Mouse (Mus musculus): ENCODE results near the gene P3h1. TPM values are rescaled to one million over a fixed set of nuclear protein-coding genes. Genes with fewer than 3 reads are reported as not detected.

P3h1 gene
- polyA plus RNA-seq, 1 experiment from 2014 or later, result 29.6 TPM

GRCm38 (mm10) chr4:119238661-119239060 lies 5.9 kb downstream of the P3h1 start:
- H3K4me2 ChIP-seq, result no peak overlapping the region
- H3K9ac ChIP-seq (replicated peaks), result no peak overlapping the region
- WGBS, result 77% methylated on average over 3 of the region's 3 CpGs
- no peak for ATAC-seq (ENCODE audit: insufficient number of reproducible peaks, insufficient read depth, low FRiP score, low TSS enrichment, low read depth)
- peaks cover 63% of the 10 kb centered on the region for H3K36me3 ChIP-seq
- peaks cover 11% of the 10 kb centered on the region; the same call in 1 of the 2 replicates for H3K4me1 ChIP-seq (replicated peaks)
- no peaks in the 10 kb centered on the region for H3K9me3 ChIP-seq
- H3K4me3 ChIP-seq (replicated peaks), result no peak overlapping the region
- no peak overlapping the region for H3K27ac ChIP-seq
- H3K27me3 ChIP-seq, result no peaks in the 10 kb centered on the region

GRCm38 (mm10) chr4:119239181-119239682 lies 6.5 kb downstream of the P3h1 start:
- Histone ChIP-seq H3K36me3 (peaks cover 68% of the 10 kb centered on the region), H3K9ac (replicated peaks) (0 out of 2 replicates have a peak overlapping the region, but pooled peaks have one; percentile 23), H3K4me3 (replicated peaks) (no peak overlapping the region), H3K4me1 (replicated peaks) (peaks cover 6% of the 10 kb centered on the region; the same call in 1 of the 2 replicates), H3K9me3 (no peaks in the 10 kb centered on the region), H3K4me2 (no peak overlapping the region), H3K27me3 (no peaks in the 10 kb centered on the region), H3K27ac (0 out of 2 replicates have a peak overlapping the region, but pooled peaks have one; percentile 41)
- ATAC-seq (ENCODE audit: insufficient number of reproducible peaks, insufficient read depth, low FRiP score, low TSS enrichment, low read depth), result no peak; the same call in 1 of the 2 replicates
- 35% methylated on average over 12 of the region's 12 CpGs for WGBS

- Histone ChIP-seq H3K27ac (no peak overlapping the region), H3K4me1 (replicated peaks) (no peaks in the 10 kb centered on the region), H3K9ac (replicated peaks) (no peak overlapping the region), H3K4me2 (no peak overlapping the region), H3K9me3 (no peaks in the 10 kb centered on the region), H3K27me3 (no peaks in the 10 kb centered on the region), H3K36me3 (peaks cover 79% of the 10 kb centered on the region), H3K4me3 (replicated peaks) (no peak overlapping the region)
- ATAC-seq (ENCODE audit: insufficient number of reproducible peaks, insufficient read depth, low FRiP score, low TSS enrichment, low read depth), result no peak
- WGBS, result 91% methylated on average over 14 of the region's 14 CpGs
Observed at GRCm38 (mm10) chr4:119241664-119242063, 8.9 kb downstream of the P3h1 start.

GRCm38 (mm10) chr4:119242571-119242970 lies 9.9 kb downstream of the P3h1 start:
- no peaks in the 10 kb centered on the region for H3K4me1 ChIP-seq (replicated peaks)
- H3K4me3 ChIP-seq (replicated peaks), result no peak overlapping the region
- 87% methylated on average over 12 of the region's 12 CpGs for WGBS
- ATAC-seq (ENCODE audit: insufficient number of reproducible peaks, insufficient read depth, low FRiP score, low TSS enrichment, low read depth), result no peak
- peaks cover 79% of the 10 kb centered on the region for H3K36me3 ChIP-seq
- H3K27me3 ChIP-seq, result no peaks in the 10 kb centered on the region
- no peak overlapping the region for H3K27ac ChIP-seq
- H3K4me2 ChIP-seq, result no peak overlapping the region
- H3K9me3 ChIP-seq, result no peaks in the 10 kb centered on the region
- no peak overlapping the region for H3K9ac ChIP-seq (replicated peaks)

- no peak overlapping the region for H3K4me2 ChIP-seq
- no peak overlapping the region for H3K9ac ChIP-seq (replicated peaks)
- H3K36me3 ChIP-seq, result peaks cover 84% of the 10 kb centered on the region
- no peaks in the 10 kb centered on the region for H3K4me1 ChIP-seq (replicated peaks)
- no peak for ATAC-seq (ENCODE audit: insufficient number of reproducible peaks, insufficient read depth, low FRiP score, low TSS enrichment, low read depth)
- no peak overlapping the region for H3K4me3 ChIP-seq (replicated peaks)
- H3K27ac ChIP-seq, result no peak overlapping the region
- H3K9me3 ChIP-seq, result no peaks in the 10 kb centered on the region
- WGBS, result 80% methylated on average over 22 of the region's 22 CpGs
- H3K27me3 ChIP-seq, result no peaks in the 10 kb centered on the region
Observed at GRCm38 (mm10) chr4:119244468-119245240, 11.9 kb downstream of the P3h1 start.

GRCm38 (mm10) chr4:119245556-119245955 lies 12.8 kb downstream of the P3h1 start:
- WGBS, result 88% methylated on average over 7 of the region's 7 CpGs

GRCm38 (mm10) chr4:119245961-119246360 lies 13.2 kb downstream of the P3h1 start:
- no peaks in the 10 kb centered on the region for H3K9me3 ChIP-seq
- ATAC-seq (ENCODE audit: insufficient number of reproducible peaks, insufficient read depth, low FRiP score, low TSS enrichment, low read depth), result no peak
- H3K4me3 ChIP-seq (replicated peaks), result no peak overlapping the region
- no peaks in the 10 kb centered on the region for H3K27me3 ChIP-seq
- no peak overlapping the region for H3K4me2 ChIP-seq
- H3K9ac ChIP-seq (replicated peaks), result no peak overlapping the region
- peaks cover 77% of the 10 kb centered on the region for H3K36me3 ChIP-seq
- 93% methylated on average over 9 of the region's 9 CpGs for WGBS
- no peak overlapping the region for H3K27ac ChIP-seq
- H3K4me1 ChIP-seq (replicated peaks), result no peaks in the 10 kb centered on the region

More at GRCm38 (mm10) chr4:119245556-119245955, 12.8 kb downstream of the P3h1 start:
- Histone ChIP-seq H3K9ac (replicated peaks) (no peak overlapping the region), H3K9me3 (no peaks in the 10 kb centered on the region), H3K4me2 (no peak overlapping the region), H3K4me3 (replicated peaks) (no peak overlapping the region), H3K27me3 (no peaks in the 10 kb centered on the region), H3K27ac (no peak overlapping the region), H3K4me1 (replicated peaks) (no peaks in the 10 kb centered on the region), H3K36me3 (peaks cover 81% of the 10 kb centered on the region)
- ATAC-seq (ENCODE audit: insufficient number of reproducible peaks, insufficient read depth, low FRiP score, low TSS enrichment, low read depth), result no peak

- Histone ChIP-seq H3K36me3 (peaks cover 69% of the 10 kb centered on the region), H3K4me2 (no peak overlapping the region), H3K27ac (no peak overlapping the region), H3K9ac (replicated peaks) (no peak overlapping the region), H3K4me3 (replicated peaks) (no peak overlapping the region), H3K9me3 (no peaks in the 10 kb centered on the region), H3K27me3 (no peaks in the 10 kb centered on the region), H3K4me1 (replicated peaks) (no peaks in the 10 kb centered on the region)
- 82% methylated on average over 14 of the region's 14 CpGs for WGBS
- no peak for ATAC-seq (ENCODE audit: insufficient number of reproducible peaks, insufficient read depth, low FRiP score, low TSS enrichment, low read depth)
Observed at GRCm38 (mm10) chr4:119246688-119247225, 14.0 kb downstream of the P3h1 start.

- Histone ChIP-seq H3K4me1 (replicated peaks) (no peaks in the 10 kb centered on the region), H3K9ac (replicated peaks) (no peak overlapping the region; the same call in none of the 2 replicates), H3K36me3 (peaks cover 60% of the 10 kb centered on the region), H3K4me3 (replicated peaks) (no peak overlapping the region), H3K27ac (no peak overlapping the region), H3K4me2 (no peak overlapping the region), H3K9me3 (no peaks in the 10 kb centered on the region), H3K27me3 (no peaks in the 10 kb centered on the region)
- WGBS, result 40% methylated on average over 13 of the region's 13 CpGs
- ATAC-seq (ENCODE audit: insufficient number of reproducible peaks, insufficient read depth, low FRiP score, low TSS enrichment, low read depth), result no peak
Observed at GRCm38 (mm10) chr4:119247462-119248235, 14.9 kb downstream of the P3h1 start.

- Histone ChIP-seq H3K4me1 (replicated peaks) (peaks cover under 1% of the 10 kb centered on the region; the same call in 1 of the 2 replicates), H3K27me3 (no peaks in the 10 kb centered on the region), H3K4me2 (no peak overlapping the region), H3K27ac (no peak overlapping the region), H3K9ac (replicated peaks) (no peak overlapping the region), H3K4me3 (replicated peaks) (no peak overlapping the region), H3K36me3 (peaks cover 52% of the 10 kb centered on the region), H3K9me3 (no peaks in the 10 kb centered on the region)
- 89% methylated on average over 11 of the region's 11 CpGs for WGBS
- no peak for ATAC-seq (ENCODE audit: insufficient number of reproducible peaks, insufficient read depth, low FRiP score, low TSS enrichment, low read depth)
Observed at GRCm38 (mm10) chr4:119248407-119248965, 15.8 kb downstream of the P3h1 start.
